Mouse (Mus musculus) liver, adult 10 weeks (tissue): Measurements from ENCODE around the gene Dpep3. TPM values are rescaled to one million over a fixed set of nuclear protein-coding genes. Genes with fewer than 3 reads are reported as not detected.

ENCODE experiments used
- polyA plus RNA-seq: library from polyadenylated mRNA; stranded (reverse); fragments of 350-450 nt; fragmentation: Illumina TruSeq; extraction: RNeasy Lipid Tissue Mini Kit (QIAGEN cat#74804); gene quantifications from one replicate; pipeline ENCODE4 v1.2.3, GENCODE M21; 2014; ENCODE audit warnings: low read depth, low replicate concordance

The Dpep3 gene
- not detected for polyA plus RNA-seq

DNA sequence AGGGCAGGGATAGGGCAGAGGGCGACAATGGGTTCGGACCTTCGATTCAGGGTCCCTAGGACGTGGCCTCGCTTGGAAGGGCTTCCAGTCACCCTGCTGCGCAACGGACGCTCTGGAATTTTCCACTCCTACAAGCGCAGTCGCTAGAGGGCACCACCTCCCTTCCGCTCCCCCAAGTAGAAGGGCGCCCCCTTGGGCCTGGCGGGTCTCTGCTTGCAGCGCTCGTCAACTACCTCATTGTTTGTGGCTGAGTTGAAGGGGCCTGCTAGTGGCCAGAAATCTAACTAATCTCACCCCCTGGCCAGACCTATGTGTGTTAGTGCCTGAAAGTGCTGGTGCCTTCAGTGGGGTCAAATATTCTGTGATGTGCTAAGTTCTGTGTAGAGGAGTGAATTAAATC lies at the start of gene Dpep3:
TSS of gene Dpep3 (minus strand) at position 105 of the 400 bp plus-strand sequence.

GRCm38 (mm10) chr8:106011643-106011986 lies 32.4 kb upstream of the Dpep3 start, which contains the start of gene Ddx28:
Gene Ddx28 (minus strand): TSS chr8:106011882.

DNA sequence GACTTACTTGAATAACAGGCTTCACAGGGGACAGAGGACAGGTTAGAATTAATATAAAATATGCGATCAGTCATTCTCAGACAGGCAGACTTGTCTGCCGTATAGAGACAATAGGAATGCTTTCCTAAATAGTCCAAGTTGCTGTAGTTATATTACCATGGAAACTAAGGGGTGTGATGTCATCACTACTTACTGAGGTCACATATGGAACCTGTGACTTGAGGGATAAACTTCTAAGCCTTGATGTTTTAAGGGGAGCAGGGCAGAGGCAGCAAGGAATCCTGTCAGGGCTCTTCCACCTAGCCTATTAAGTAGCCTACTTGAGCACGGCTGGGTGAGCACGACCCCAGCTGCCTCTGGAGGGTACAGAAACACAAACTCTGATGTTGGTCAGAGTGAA lies 26.6 kb upstream of the Dpep3 start, which contains the start of gene Dpep2nb:
TSS of gene Dpep2nb (minus strand) at position 101 of the 400 bp plus-strand sequence.

DNA sequence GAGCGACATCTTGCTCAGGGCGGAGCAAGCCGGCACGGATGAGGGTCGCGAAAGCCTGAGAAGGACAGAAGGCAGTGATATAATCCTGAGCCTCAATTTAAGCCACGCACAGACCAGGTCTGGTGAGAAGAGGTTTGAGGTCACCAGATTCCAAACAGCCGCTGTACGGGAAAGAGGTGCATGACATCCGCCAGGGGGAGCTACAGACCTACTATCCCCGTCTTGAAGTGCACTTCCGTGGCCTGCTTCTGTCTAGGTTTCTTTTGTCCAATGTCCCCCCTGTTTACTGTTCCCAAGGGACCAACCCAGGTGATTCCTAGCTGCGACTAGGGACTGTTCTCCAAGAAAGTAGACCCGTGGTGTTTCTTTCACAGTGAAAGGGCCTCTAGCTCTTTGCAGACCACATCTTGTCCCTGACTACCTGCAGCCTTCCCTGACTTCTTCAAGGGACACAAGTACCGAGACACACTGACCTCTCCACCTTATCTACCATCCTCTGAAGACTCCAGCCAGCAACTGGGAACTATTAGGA lies 11.7 kb upstream of the Dpep3 start, which contains the start of gene Dus2:
TSS of gene Dus2 (plus strand) at position 482 of the 532 bp plus-strand sequence.

DNA sequence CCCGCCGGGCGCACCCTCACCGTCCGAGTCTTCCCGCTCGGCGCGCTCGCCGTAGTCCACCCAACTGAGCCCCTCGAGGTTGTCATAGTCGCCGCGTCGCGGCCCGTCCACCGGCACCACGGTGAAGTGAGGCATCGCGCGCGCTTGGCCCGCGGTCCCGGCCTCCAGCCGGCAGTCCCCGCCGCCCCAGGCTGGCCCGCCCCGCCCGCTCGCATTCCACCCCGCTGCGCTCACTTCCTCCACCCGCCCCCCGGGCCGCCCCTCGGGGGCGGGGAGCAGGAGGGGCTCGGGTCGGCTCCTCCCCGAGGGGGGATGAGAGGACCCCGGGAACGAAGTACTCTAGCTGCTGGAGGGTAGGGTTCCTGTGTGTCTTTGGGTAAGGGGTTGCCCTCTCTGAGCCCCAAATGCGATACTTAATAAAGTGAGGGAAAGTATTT lies 13.3 kb downstream of the Dpep3 start, which contains the start of gene Slc12a4:
TSS of gene Slc12a4 (minus strand) at position 193 of the 437 bp plus-strand sequence.

GRCm38 (mm10) chr8:105943321-105943739 lies 35.9 kb downstream of the Dpep3 start, which contains the start of gene Lcat:
Gene Lcat (minus strand): TSS chr8:105943382.

DNA sequence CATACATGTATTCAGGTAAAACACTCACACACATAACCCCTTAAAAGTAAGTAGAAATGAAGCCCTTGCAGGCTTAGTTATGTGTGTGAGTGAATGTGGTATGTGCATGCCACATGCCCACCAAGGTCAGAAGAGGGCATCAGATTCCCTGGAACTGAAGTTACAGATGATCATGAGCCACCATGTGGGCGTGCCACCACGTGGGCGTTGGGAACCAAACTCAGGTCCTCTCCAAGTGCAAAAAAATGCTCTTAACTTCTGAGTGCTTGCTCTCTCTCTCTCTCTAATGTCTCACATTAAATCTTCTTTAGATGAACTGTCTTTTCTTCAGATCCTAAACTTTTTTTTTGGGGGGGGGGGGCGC lies 40.9 kb downstream of the Dpep3 start, which contains the start of gene Psmb10:
TSS of gene Psmb10 (minus strand) at position 139 of the 364 bp plus-strand sequence.

DNA sequence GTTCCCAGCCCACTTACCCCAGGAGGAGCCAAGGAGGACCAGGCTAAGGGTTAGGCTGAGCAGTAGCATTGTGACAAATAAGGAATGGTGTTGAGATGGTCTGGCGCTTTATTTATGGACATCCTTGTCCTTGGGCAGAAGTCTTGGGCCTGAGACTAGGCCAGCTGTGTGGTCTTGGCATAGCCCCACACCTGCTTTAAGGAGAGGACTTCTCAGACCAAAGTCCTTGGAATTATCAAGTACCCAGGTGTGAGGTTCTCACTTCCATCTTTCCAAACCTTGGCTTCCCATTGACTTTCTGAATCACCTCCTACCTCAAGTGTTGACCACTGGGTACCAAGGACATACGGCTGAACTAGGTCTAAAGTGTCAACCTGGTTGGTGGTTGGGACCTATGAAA lies 45.5 kb downstream of the Dpep3 start, which contains the start of gene Ctrl:
TSS of gene Ctrl (minus strand) at position 101 of the 400 bp plus-strand sequence.

Other genes with a start within 250 kb of the Dpep3 start
- gene Gfod2, start 220.8 kb downstream of the Dpep3 start, polyA plus RNA-seq: 0.69 TPM
- 14.9 TPM for gene Ranbp10, start 152.1 kb downstream of the Dpep3 start, polyA plus RNA-seq
- gene Tsnaxip1, start 151.7 kb downstream of the Dpep3 start, polyA plus RNA-seq: not detected
- gene Cenpt, start 126.2 kb downstream of the Dpep3 start, polyA plus RNA-seq: 0.37 TPM
- 6.8 TPM for gene Thap11, start 124.3 kb downstream of the Dpep3 start, polyA plus RNA-seq
- 30.8 TPM for gene Nutf2, start 118.8 kb downstream of the Dpep3 start, polyA plus RNA-seq
- 2.3 TPM for gene Edc4, start 98.5 kb downstream of the Dpep3 start, polyA plus RNA-seq
- not detected for gene Nrn1l, start 85.9 kb downstream of the Dpep3 start, polyA plus RNA-seq
- 5.1 TPM for gene Pskh1, start 79.0 kb downstream of the Dpep3 start, polyA plus RNA-seq
- gene Ctrl, start 45.6 kb downstream of the Dpep3 start, polyA plus RNA-seq: not detected
- gene Psmb10, start 41.0 kb downstream of the Dpep3 start, polyA plus RNA-seq: 2.1 TPM
- 108 TPM for gene Lcat, start 36.0 kb downstream of the Dpep3 start, polyA plus RNA-seq
- gene Slc12a4, start 13.3 kb downstream of the Dpep3 start, polyA plus RNA-seq: 0.37 TPM
- 3.8 TPM for gene Dus2, start 11.9 kb upstream of the Dpep3 start, polyA plus RNA-seq
- gene Dpep2nb, start 26.5 kb upstream of the Dpep3 start, polyA plus RNA-seq: not detected
- 3.8 TPM for gene Ddx28, start 32.5 kb upstream of the Dpep3 start, polyA plus RNA-seq
- gene Nfatc3, start 79.4 kb upstream of the Dpep3 start, polyA plus RNA-seq: 23.1 TPM
- gene Esrp2, start 157.5 kb upstream of the Dpep3 start, polyA plus RNA-seq: 18.8 TPM
- 2.7 TPM for gene Pla2g15, start 171.0 kb upstream of the Dpep3 start, polyA plus RNA-seq
- gene Slc7a6, start 189.4 kb upstream of the Dpep3 start, polyA plus RNA-seq: 0.26 TPM
- gene Slc7a6os, start 231.5 kb upstream of the Dpep3 start, polyA plus RNA-seq: 26.2 TPM
- 3.0 TPM for gene Prmt7, start 231.5 kb upstream of the Dpep3 start, polyA plus RNA-seq